Mouse (Mus musculus) myocyte (in vitro differentiated cells): Measurements from ENCODE around the gene Capzb.

Experiments
- MYOD1 ChIP-seq, 3 experiments: IDR thresholded peaks; one replicate each; pipeline ENCODE4 v1.6.1; 2011; ENCODE audit warnings: control low read depth in 2 of 3, low read depth in 2 of 3, mild to moderate bottlenecking in 2 of 3, moderate library complexity in 1 of 3; ENCODE audit not compliant: insufficient read length in 2 of 3, control insufficient read depth in 1 of 3
- MYOG ChIP-seq, 3 experiments: IDR thresholded peaks; one replicate each; pipeline ENCODE4 v1.6.1; 2011; ENCODE audit warnings: control low read depth in 2 of 3, low read depth in 2 of 3, mild to moderate bottlenecking in 2 of 3; ENCODE audit not compliant: insufficient read length in 2 of 3, control insufficient read depth in 1 of 3, insufficient read depth in 1 of 3
- POLR2A ChIP-seq: IDR thresholded peaks from one replicate; pipeline ENCODE4 v1.6.1; 2011; ENCODE audit warnings: low read depth, mild to moderate bottlenecking, control low read depth, moderate library complexity; ENCODE audit not compliant: insufficient read length
- POLR2AphosphoS2 ChIP-seq: IDR thresholded peaks from one replicate; pipeline ENCODE4 v1.6.1; 2011; ENCODE audit warnings: low read depth, control low read depth; ENCODE audit not compliant: insufficient read length
- REST ChIP-seq: IDR thresholded peaks from one replicate; pipeline ENCODE4 v1.6.1; 2011; ENCODE audit warnings: mild to moderate bottlenecking, control low read depth, moderate library complexity; ENCODE audit not compliant: insufficient read depth, insufficient read length
- TCF12 ChIP-seq: IDR thresholded peaks from one replicate; pipeline ENCODE4 v1.6.1; 2011; ENCODE audit warnings: mild to moderate bottlenecking, control low read depth; ENCODE audit not compliant: poor library complexity, insufficient read depth, severe bottlenecking
- TCF3 ChIP-seq: IDR thresholded peaks from one replicate; pipeline ENCODE4 v1.6.1; 2011; ENCODE audit warnings: low read depth, control low read depth; ENCODE audit not compliant: insufficient read length
- USF1 ChIP-seq: IDR thresholded peaks from one replicate; pipeline ENCODE4 v1.6.1; 2011; ENCODE audit warnings: low read depth, mild to moderate bottlenecking, control low read depth, moderate library complexity

- TF ChIP-seq USF1: no peak
- no peak for TF ChIP-seq TCF12
- no peak for TF ChIP-seq POLR2A
- TF ChIP-seq MYOD1 (IDR thresholded peaks at IDR 0.05; ENCODE audit: control insufficient read depth in 1 of 3, insufficient read length in 2 of 3, low read depth in 2 of 3): no peak
- no peak for TF ChIP-seq POLR2AphosphoS2
- no peak for TF ChIP-seq TCF3
- no peak for TF ChIP-seq REST
- TF ChIP-seq MYOG (IDR thresholded peaks at IDR 0.05; ENCODE audit: control insufficient read depth in 1 of 3, insufficient read depth in 1 of 3, insufficient read length in 2 of 3, low read depth in 2 of 3): no peak
These were observed 109.1 kb downstream of the Capzb start for GRCm38 (mm10) chr4:139301780-139302179.
